Mouse (Mus musculus) WW6 (cell line): Measurements from ENCODE around the gene CT030661.1.
"Not testable (repeated sequence)": the region's sequence is repeated elsewhere in the genome, so short reads cannot be mapped to it uniquely, and the experiment has no call there.

Source experiments
- DNase-seq: peaks from one replicate; pipeline ENCODE4 v3.0.0-alpha.2; 2013; ENCODE audit warnings: low read depth, low spot score

CT030661.1 gene

GRCm38 (mm10) chr17:22314730-22315226 lies at the start of gene CT030661.1:
TSS of gene CT030661.1 (minus strand) at chr17:22314837.
- DNase-seq: peak; percentile 76

GRCm38 (mm10) chr17:22363895-22364294 lies 49.3 kb upstream of the CT030661.1 start:
- DNase-seq: no peak

GRCm38 (mm10) chr17:22361101-22361781 lies 46.6 kb upstream of the CT030661.1 start, which contains the start of the genes Zfp944 and Zfp758:
TSS of gene Zfp944 (minus strand) at chr17:22361400.
TSS of gene Zfp758 (plus strand) at chr17:22361453.
- DNase-seq: not testable (repeated sequence)

DNA sequence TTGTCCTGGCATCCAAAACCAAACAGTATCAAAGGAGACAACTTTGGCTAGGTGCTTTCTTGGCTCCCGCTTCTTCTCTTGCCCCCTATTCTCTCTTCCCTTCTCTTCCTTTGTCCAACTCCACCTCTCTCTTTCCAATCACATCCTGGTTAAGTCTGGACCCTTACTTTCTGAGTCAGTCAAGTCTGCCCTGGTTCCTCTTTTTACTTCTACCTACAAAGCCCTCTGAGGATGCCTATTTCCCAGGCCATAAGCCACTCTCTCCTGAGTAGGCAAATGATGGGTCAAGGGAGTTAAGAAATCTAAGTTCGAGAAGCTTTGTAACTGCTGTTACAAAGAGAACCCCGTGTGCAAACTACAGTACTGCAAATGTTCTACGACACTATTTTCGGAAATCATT lies 45.9 kb upstream of the CT030661.1 start:
- no peak for DNase-seq

GRCm38 (mm10) chr17:22352794-22353193 lies 38.2 kb upstream of the CT030661.1 start:
- no peak for DNase-seq

GRCm38 (mm10) chr17:22315247-22315646 lies 610 bp upstream of the CT030661.1 start:
- DNase-seq: not testable (repeated sequence)

GRCm38 (mm10) chr17:22314219-22314618 lies 418 bp downstream of the CT030661.1 start:
- DNase-seq: not testable (repeated sequence)
